Mouse (Mus musculus): ENCODE measurements around the gene Pbx1. TPM values are rescaled to one million over a fixed set of nuclear protein-coding genes. Genes with fewer than 3 reads are reported as not detected.

The Pbx1 gene
- polyA plus RNA-seq, 2 experiments: 26.5 to 48.2 TPM

GRCm38 (mm10) chr1:168295782-168296181, 136.3 kb downstream of the Pbx1 start:
- Histone ChIP-seq H3K9ac (ENCODE audit: low read depth, low read length, severe bottlenecking) (no peak overlapping the region), H3K4me2 (replicated peaks; ENCODE audit: low read depth, low read length, severe bottlenecking) (no peak overlapping the region), H3K4me3 (replicated peaks; ENCODE audit: low read length) (no peak overlapping the region), H3K9me3 (ENCODE audit: control insufficient read depth, low read length) (peaks cover 5% of the 10 kb centered on the region; the same call in 1 of the 2 replicates), H3K36me3 (ENCODE audit: control insufficient read depth, insufficient read depth, low read length) (no peaks in the 10 kb centered on the region), H3K27me3 (ENCODE audit: control insufficient read depth, insufficient read depth, low read length) (peaks cover 27% of the 10 kb centered on the region; the same call in 1 of the 2 replicates), H3K27ac (replicated peaks; ENCODE audit: low read depth, low read length) (no peak overlapping the region), H3K4me1 (ENCODE audit: control insufficient read depth, insufficient read depth, low read length) (peaks cover 22% of the 10 kb centered on the region)
- no peak for TF ChIP-seq POLR2A (IDR thresholded peaks at IDR 0.05; ENCODE audit: borderline replicate concordance, extremely low read depth, insufficient read depth, insufficient read length)
- DNase-seq (ENCODE audit: low spot score) (peak; percentile 63), ATAC-seq (ENCODE audit: low FRiP score, low read depth) (peak; percentile 74)
- WGBS: 30% methylated on average over 4 of the region's 4 CpGs

- ATAC-seq (ENCODE audit: low FRiP score, low read depth): no peak
These were observed 138.4 kb downstream of the Pbx1 start for GRCm38 (mm10) chr1:168293673-168294072.

GRCm38 (mm10) chr1:168292106-168292505, 140.0 kb downstream of the Pbx1 start:
- H3K4me2 ChIP-seq (replicated peaks; ENCODE audit: low read depth, low read length, severe bottlenecking): no peak overlapping the region
- DNase-seq (ENCODE audit: low spot score) (no peak), ATAC-seq (ENCODE audit: low FRiP score, low read depth) (no peak)
- H3K4me3 ChIP-seq (replicated peaks; ENCODE audit: low read length): no peak overlapping the region
- no peak overlapping the region for H3K9ac ChIP-seq (ENCODE audit: low read depth, low read length, severe bottlenecking)
- H3K4me1 ChIP-seq (ENCODE audit: control insufficient read depth, insufficient read depth, low read length): peaks cover 19% of the 10 kb centered on the region
- H3K27me3 ChIP-seq (ENCODE audit: control insufficient read depth, insufficient read depth, low read length): peaks cover 16% of the 10 kb centered on the region; the same call in 1 of the 2 replicates
- no peak overlapping the region for H3K27ac ChIP-seq (replicated peaks; ENCODE audit: low read depth, low read length)
- TF ChIP-seq POLR2A (IDR thresholded peaks at IDR 0.05; ENCODE audit: borderline replicate concordance, extremely low read depth, insufficient read depth, insufficient read length): no peak
- WGBS: 81% methylated on average over 9 of the region's 9 CpGs
- peaks cover 5% of the 10 kb centered on the region; the same call in 1 of the 2 replicates for H3K9me3 ChIP-seq (ENCODE audit: control insufficient read depth, low read length)
- H3K36me3 ChIP-seq (ENCODE audit: control insufficient read depth, insufficient read depth, low read length): no peaks in the 10 kb centered on the region

More at GRCm38 (mm10) chr1:168293673-168294072, 138.4 kb downstream of the Pbx1 start:
- TF ChIP-seq POLR2A (IDR thresholded peaks at IDR 0.05; ENCODE audit: borderline replicate concordance, extremely low read depth, insufficient read depth, insufficient read length): no peak
- H3K9ac ChIP-seq (ENCODE audit: low read depth, low read length, severe bottlenecking): no peak overlapping the region
- no peak overlapping the region for H3K4me2 ChIP-seq (replicated peaks; ENCODE audit: low read depth, low read length, severe bottlenecking)
- no peaks in the 10 kb centered on the region for H3K36me3 ChIP-seq (ENCODE audit: control insufficient read depth, insufficient read depth, low read length)
- peaks cover 5% of the 10 kb centered on the region; the same call in 1 of the 2 replicates for H3K9me3 ChIP-seq (ENCODE audit: control insufficient read depth, low read length)
- H3K4me3 ChIP-seq (replicated peaks; ENCODE audit: low read length): no peak overlapping the region
- H3K4me1 ChIP-seq (ENCODE audit: control insufficient read depth, insufficient read depth, low read length): peaks cover 9% of the 10 kb centered on the region
- H3K27ac ChIP-seq (replicated peaks; ENCODE audit: low read depth, low read length): no peak overlapping the region
- no peak for DNase-seq (ENCODE audit: low spot score)
- 88% methylated on average over 1 of the region's 1 CpGs for WGBS
- peaks cover 21% of the 10 kb centered on the region; the same call in 1 of the 2 replicates for H3K27me3 ChIP-seq (ENCODE audit: control insufficient read depth, insufficient read depth, low read length)

- no peak for TF ChIP-seq POLR2A (IDR thresholded peaks at IDR 0.05; ENCODE audit: borderline replicate concordance, extremely low read depth, insufficient read depth, insufficient read length)
- H3K9me3 ChIP-seq (ENCODE audit: control insufficient read depth, low read length): peaks cover 5% of the 10 kb centered on the region; the same call in 1 of the 2 replicates
- H3K27me3 ChIP-seq (ENCODE audit: control insufficient read depth, insufficient read depth, low read length): peaks cover 16% of the 10 kb centered on the region; the same call in 1 of the 2 replicates
- no peak overlapping the region for H3K4me3 ChIP-seq (replicated peaks; ENCODE audit: low read length)
- H3K27ac ChIP-seq (replicated peaks; ENCODE audit: low read depth, low read length): no peak overlapping the region
- no peaks in the 10 kb centered on the region for H3K36me3 ChIP-seq (ENCODE audit: control insufficient read depth, insufficient read depth, low read length)
- ATAC-seq (ENCODE audit: low FRiP score, low read depth): no peak
- no peak overlapping the region for H3K9ac ChIP-seq (ENCODE audit: low read depth, low read length, severe bottlenecking)
- H3K4me2 ChIP-seq (replicated peaks; ENCODE audit: low read depth, low read length, severe bottlenecking): no peak overlapping the region
- no peak for DNase-seq (ENCODE audit: low spot score)
- WGBS: 89% methylated on average over 6 of the region's 6 CpGs
- H3K4me1 ChIP-seq (ENCODE audit: control insufficient read depth, insufficient read depth, low read length): peaks cover 18% of the 10 kb centered on the region
These were observed 140.4 kb downstream of the Pbx1 start for GRCm38 (mm10) chr1:168291643-168292040.

GRCm38 (mm10) chr1:168291001-168291642, 140.9 kb downstream of the Pbx1 start:
- H3K4me3 ChIP-seq (replicated peaks; ENCODE audit: low read length): no peak overlapping the region
- H3K36me3 ChIP-seq (ENCODE audit: control insufficient read depth, insufficient read depth, low read length): no peaks in the 10 kb centered on the region
- DNase-seq (ENCODE audit: low spot score) (no peak), ATAC-seq (ENCODE audit: low FRiP score, low read depth) (peak; percentile 35; the same call in 1 of the 2 replicates)
- H3K9me3 ChIP-seq (ENCODE audit: control insufficient read depth, low read length): peaks cover 5% of the 10 kb centered on the region; the same call in 1 of the 2 replicates
- H3K4me1 ChIP-seq (ENCODE audit: control insufficient read depth, insufficient read depth, low read length): peaks cover 13% of the 10 kb centered on the region
- WGBS: 77% methylated on average over 11 of the region's 11 CpGs
- H3K9ac ChIP-seq (ENCODE audit: low read depth, low read length, severe bottlenecking): no peak overlapping the region
- H3K27ac ChIP-seq (replicated peaks; ENCODE audit: low read depth, low read length): no peak overlapping the region
- peaks cover 18% of the 10 kb centered on the region; the same call in 1 of the 2 replicates for H3K27me3 ChIP-seq (ENCODE audit: control insufficient read depth, insufficient read depth, low read length)
- TF ChIP-seq POLR2A (IDR thresholded peaks at IDR 0.05; ENCODE audit: borderline replicate concordance, extremely low read depth, insufficient read depth, insufficient read length): no peak
- H3K4me2 ChIP-seq (replicated peaks; ENCODE audit: low read depth, low read length, severe bottlenecking): no peak overlapping the region
